Comparison of ENCODE assay signal across 20 mouse cellular contexts in genomic region chr1:194998396-194998795, GRCm38 (mm10). TPM values are rescaled to one million over a fixed set of nuclear protein-coding genes. Genes with fewer than 3 reads are reported as not detected.
DNase-seq lines count a peak whose midpoint lies in the region; TF ChIP-seq lines count a peak whose summit lies in the region.
"Had no signal": no experiment of that assay in that cellular context is flagged by ENCODE, and none has a peak within 500 bp of the region (broad histone marks: within the 10 kb centered on the region; RNA-seq: fewer than 3 reads in every experiment).

No protein-coding gene starts in this region.

- TF ChIP-seq CTCF in gastrocnemius, adult 2 months (IDR thresholded peaks at IDR 0.05), result no peak
- no peak for TF ChIP-seq CTCF in kidney, adult 2 months (conservative IDR thresholded peaks at IDR 0.05; ENCODE audit: insufficient read depth, insufficient read length, low read depth, low read length)
- TF ChIP-seq CTCF in testis, adult 2 months (IDR thresholded peaks at IDR 0.05; ENCODE audit: control insufficient read depth, insufficient read depth, insufficient replicate concordance, low read depth, low read length), result no peak

- WGBS in kidney, adult 2 months, result 64% methylated on average over 1 of the region's 1 CpGs

- no peak for TF ChIP-seq POLR2A in kidney, adult 2 months (IDR thresholded peaks at IDR 0.05; ENCODE audit: low read depth, low read length)
- TF ChIP-seq POLR2A in testis, adult 2 months (IDR thresholded peaks at IDR 0.05; ENCODE audit: control insufficient read depth, low read depth, low read length), result no peak

- no peak for DNase-seq in gastrocnemius, adult 2 months
- DNase-seq in gastrocnemius, postnatal 36 days, result no peak
- DNase-seq in kidney, adult 2 months, result peak; percentile 81
- no peak for DNase-seq in kidney, postnatal 4 days
- DNase-seq in testis, postnatal 10 days (ENCODE audit: low spot score), result no peak
- no peak for DNase-seq in thymus, postnatal 10 days (ENCODE audit: low spot score in 2 of 2)
- DNase-seq: adrenal gland, adult 8-10 months; B cell, adult 2 months; cerebellum, adult 11 months; cerebellum, adult 8-10 months; cerebellum, postnatal 14 days; embryo, embryonic 11 days; gastrocnemius, postnatal 10 days; heart, postnatal 36 days had no signal

- intact Hi-C loops in gastrocnemius, adult 2 months (cut with DNase I), result no loop called here
- intact Hi-C loops in gastrocnemius, postnatal 36 days (cut with DNase I), result no loop called here

- no peak overlapping the region for H3K4me3 ChIP-seq in gastrocnemius, adult 2 months
- H3K4me3 ChIP-seq in kidney, adult 2 months (ENCODE audit: insufficient read depth, low read depth, low read length), result no peak overlapping the region
- peak overlapping the region; percentile 81 for H3K4me3 ChIP-seq in testis, adult 2 months (ENCODE audit: control insufficient read depth, low read depth, low read length)
- H3K4me3 ChIP-seq: embryonic facial prominence, embryonic 15.5 days; erythroblast, embryonic 14.5 days; forebrain, embryonic 10.5 days; heart, embryonic 12.5 days had no signal

- H3K27me3 ChIP-seq in kidney, adult 2 months (replicated peaks; ENCODE audit: control insufficient read depth, insufficient read depth, low read length), result no peaks in the 10 kb centered on the region
- no peaks in the 10 kb centered on the region for H3K27me3 ChIP-seq in testis, adult 2 months (ENCODE audit: control insufficient read depth, insufficient read depth, low read length)
- H3K27me3 ChIP-seq: embryonic facial prominence, embryonic 15.5 days; heart, embryonic 12.5 days had no signal

- peak overlapping the region; percentile 21 for H3K27ac ChIP-seq in gastrocnemius, adult 2 months
- H3K27ac ChIP-seq in kidney, adult 2 months (ENCODE audit: insufficient read depth, low read depth, low read length), result peak overlapping the region; percentile 78
- H3K27ac ChIP-seq in testis, adult 2 months (ENCODE audit: control insufficient read depth, insufficient read depth, low read depth, low read length), result no peak overlapping the region
- H3K27ac ChIP-seq: embryonic facial prominence, embryonic 15.5 days; forebrain, embryonic 10.5 days had no signal

- H3K4me1 ChIP-seq in kidney, adult 2 months (ENCODE audit: control insufficient read depth, insufficient read depth, low read length), result peaks cover 21% of the 10 kb centered on the region
- no peaks in the 10 kb centered on the region for H3K4me1 ChIP-seq in testis, adult 2 months (ENCODE audit: control insufficient read depth, insufficient read depth, low read length)
- H3K4me1 ChIP-seq: embryonic facial prominence, embryonic 15.5 days; forebrain, embryonic 10.5 days had no signal

- no peaks in the 10 kb centered on the region for H3K36me3 ChIP-seq in kidney, adult 2 months (ENCODE audit: control insufficient read depth, insufficient read depth, low read length)
- no peaks in the 10 kb centered on the region for H3K36me3 ChIP-seq in testis, adult 2 months (ENCODE audit: control insufficient read depth, insufficient read depth, low read length)
- H3K36me3 ChIP-seq: embryonic facial prominence, embryonic 15.5 days; forebrain, embryonic 10.5 days; G1E; heart, embryonic 12.5 days had no signal

RNA-seq across cellular contexts. Expression of gene Cd34, which starts 59.8 kb away (rescaled TPM):
- 10 to 100 TPM; 32.8 to 49.3 TPM for total RNA-seq in gastrocnemius, adult 2 months (2021)
- 10 to 100 TPM; 39.8 to 41.4 TPM for total RNA-seq in gastrocnemius, postnatal 36 days (2021)
- polyA plus RNA-seq in kidney, adult 2 months (2012; rRNA removed), result 33.9 and 37.5 TPM in 2 replicates
- 7.7 and 7.9 TPM in 2 replicates for polyA plus RNA-seq in testis, adult 2 months (2012; rRNA removed)
